Mouse (Mus musculus) stomach, embryonic 14.5 days (tissue): ENCODE measurements around the gene Gm11037. TPM values are rescaled to one million over a fixed set of nuclear protein-coding genes. Genes with fewer than 3 reads are reported as not detected.

Experiments used
- ATAC-seq: fragments of 200-750 bp; cut with Nextera tagmentation; 2 replicates; pipeline ENCODE4 v1.8.0; 2017; ENCODE audit warnings: low read depth, moderate TSS enrichment; ENCODE audit not compliant: insufficient number of reproducible peaks, insufficient read depth, low FRiP score
- H3K27ac ChIP-seq: fragments of 300-500 bp; sonication (generic); 2 replicates; pipeline ENCODE4 v1.5.1; 2014; ENCODE audit warnings: mild to moderate bottlenecking, low read length, moderate library complexity, mixed read lengths
- H3K27me3 ChIP-seq: fragments of 300-500 bp; sonication (generic); 2 replicates; pipeline ENCODE4 v1.6.1; 2014; ENCODE audit warnings: low read length, control low read depth, mixed read lengths; ENCODE audit not compliant: control insufficient read depth, insufficient read depth
- H3K36me3 ChIP-seq: fragments of 300-500 bp; sonication (generic); 2 replicates; pipeline ENCODE4 v1.6.1; 2014; ENCODE audit warnings: mild to moderate bottlenecking, control low read depth, low read length, moderate library complexity, mixed read lengths; ENCODE audit not compliant: control insufficient read depth, insufficient read depth
- H3K4me1 ChIP-seq: fragments of 300-500 bp; sonication (generic); 2 replicates; pipeline ENCODE4 v1.6.1; 2014; ENCODE audit warnings: low read length, control low read depth, mixed read lengths; ENCODE audit not compliant: control insufficient read depth, insufficient read depth
- H3K4me2 ChIP-seq: fragments of 300-500 bp; sonication (generic); replicated peaks from 2 replicates; pipeline ENCODE4 v1.6.1; 2014; ENCODE audit warnings: low read depth, low read length, control low read depth
- H3K4me3 ChIP-seq: fragments of 300-500 bp; sonication (generic); 2 replicates; pipeline ENCODE4 v1.5.1; 2014; ENCODE audit warnings: low read depth, low read length, control low read depth
- H3K9ac ChIP-seq: fragments of 300-500 bp; sonication (generic); replicated peaks from 2 replicates; pipeline ENCODE4 v1.6.1; 2014; ENCODE audit warnings: low read depth, mild to moderate bottlenecking, control low read depth, low read length, moderate library complexity, mixed read lengths
- H3K9me3 ChIP-seq: fragments of 300-500 bp; sonication (generic); 2 replicates; pipeline ENCODE4 v1.6.1; 2016; ENCODE audit warnings: low read depth, low read length, control low read depth; ENCODE audit not compliant: control insufficient read depth
- WGBS: fragments of 180-500 bp; shearing (Covaris S2); extraction: QIAGEN DNeasy Blood & Tissue Kit; methylation state at CpG from one replicate; pipeline ENCODE4 v1.1.7; 2014; 5-methylcytosine and 5-hydroxymethylcytosine counted together
- polyA plus RNA-seq: library from polyadenylated mRNA; unstranded; fragments of >200 nt; fragmentation: Nextera tagmentation; extraction: Ambion mirVana; gene quantifications from 2 replicates; pipeline ENCODE4 v1.2.1, GENCODE M21; 2014

The Gm11037 gene
- polyA plus RNA-seq, 1 experiment from 2014 or later: not detected

GRCm38 (mm10) chr2:131132111-131132888, 997 bp upstream of the Gm11037 start:
- Histone ChIP-seq H3K27ac (no peak overlapping the region), H3K27me3 (no peaks in the 10 kb centered on the region), H3K36me3 (peaks cover 23% of the 10 kb centered on the region), H3K4me2 (no peak overlapping the region), H3K9me3 (no peaks in the 10 kb centered on the region), H3K4me1 (peaks cover 16% of the 10 kb centered on the region), H3K4me3 (no peak overlapping the region), H3K9ac (no peak overlapping the region)
- 86% methylated on average over 10 of the region's 10 CpGs for WGBS
- ATAC-seq: no peak

- Histone ChIP-seq H3K4me1 (peaks cover 2% of the 10 kb centered on the region; the same call in 1 of the 2 replicates), H3K9me3 (no peaks in the 10 kb centered on the region), H3K27ac (peak overlapping the region; percentile 28; the same call in 1 of the 2 replicates), H3K27me3 (no peaks in the 10 kb centered on the region), H3K9ac (no peak overlapping the region), H3K4me3 (no peak overlapping the region), H3K4me2 (no peak overlapping the region), H3K36me3 (peaks cover 43% of the 10 kb centered on the region)
- ATAC-seq: no peak
- 60% methylated on average over 1 of the region's 1 CpGs for WGBS
Measured at GRCm38 (mm10) chr2:131134381-131134780, 1.1 kb downstream of the Gm11037 start.

GRCm38 (mm10) chr2:131134826-131135400, 1.6 kb downstream of the Gm11037 start:
- no peak overlapping the region for H3K4me2 ChIP-seq
- H3K36me3 ChIP-seq: peaks cover 44% of the 10 kb centered on the region
- 0 out of 2 replicates have a peak, but pooled peaks have one; percentile 24 for ATAC-seq
- H3K4me3 ChIP-seq: no peak overlapping the region
- H3K9me3 ChIP-seq: no peaks in the 10 kb centered on the region
- no peaks in the 10 kb centered on the region for H3K27me3 ChIP-seq
- WGBS: 79% methylated on average over 8 of the region's 8 CpGs
- H3K9ac ChIP-seq: no peak overlapping the region
- no peaks in the 10 kb centered on the region for H3K4me1 ChIP-seq
- H3K27ac ChIP-seq: peak overlapping the region; percentile 7; the same call in 1 of the 2 replicates

- Histone ChIP-seq H3K27me3 (no peaks in the 10 kb centered on the region), H3K36me3 (peaks cover 46% of the 10 kb centered on the region), H3K9ac (no peak overlapping the region), H3K4me3 (no peak overlapping the region), H3K27ac (no peak overlapping the region), H3K4me1 (no peaks in the 10 kb centered on the region), H3K9me3 (no peaks in the 10 kb centered on the region), H3K4me2 (no peak overlapping the region)
- peak; percentile 81; the same call in 1 of the 2 replicates for ATAC-seq
- 56% methylated on average over 11 of the region's 11 CpGs for WGBS
Measured at GRCm38 (mm10) chr2:131135521-131136139, 2.3 kb downstream of the Gm11037 start.

- no peak for ATAC-seq
- Histone ChIP-seq H3K4me3 (no peak overlapping the region), H3K27ac (no peak overlapping the region), H3K4me1 (no peaks in the 10 kb centered on the region), H3K27me3 (no peaks in the 10 kb centered on the region), H3K4me2 (no peak overlapping the region), H3K9ac (no peak overlapping the region), H3K9me3 (no peaks in the 10 kb centered on the region), H3K36me3 (peaks cover 50% of the 10 kb centered on the region)
- 73% methylated on average over 4 of the region's 4 CpGs for whole genome bisulfite sequencing
Measured at GRCm38 (mm10) chr2:131138296-131138695, 5.0 kb downstream of the Gm11037 start.

- H3K36me3 ChIP-seq: peaks cover 53% of the 10 kb centered on the region
- H3K4me3 ChIP-seq: no peak overlapping the region
- H3K9ac ChIP-seq: no peak overlapping the region
- H3K27me3 ChIP-seq: no peaks in the 10 kb centered on the region
- H3K9me3 ChIP-seq: no peaks in the 10 kb centered on the region
- H3K27ac ChIP-seq: no peak overlapping the region
- no peaks in the 10 kb centered on the region for H3K4me1 ChIP-seq
- ATAC-seq: no peak
- no peak overlapping the region for H3K4me2 ChIP-seq
- 88% methylated on average over 7 of the region's 7 CpGs for WGBS
Measured at GRCm38 (mm10) chr2:131138760-131139159, 5.5 kb downstream of the Gm11037 start.

GRCm38 (mm10) chr2:131139287-131139686, 6.0 kb downstream of the Gm11037 start:
- ATAC-seq: no peak

GRCm38 (mm10) chr2:131139886-131140532, 6.7 kb downstream of the Gm11037 start:
- no peak overlapping the region for H3K9ac ChIP-seq
- H3K27me3 ChIP-seq: no peaks in the 10 kb centered on the region
- no peak overlapping the region for H3K4me3 ChIP-seq
- no peak for ATAC-seq
- 35% methylated on average over 5 of the region's 5 CpGs for WGBS
- peaks cover 53% of the 10 kb centered on the region for H3K36me3 ChIP-seq
- H3K4me2 ChIP-seq: no peak overlapping the region
- no peaks in the 10 kb centered on the region for H3K9me3 ChIP-seq
- no peaks in the 10 kb centered on the region for H3K4me1 ChIP-seq
- peak overlapping the region; percentile 23; the same call in 1 of the 2 replicates for H3K27ac ChIP-seq

More at GRCm38 (mm10) chr2:131139287-131139686, 6.0 kb downstream of the Gm11037 start:
- H3K27me3 ChIP-seq: no peaks in the 10 kb centered on the region
- peaks cover 53% of the 10 kb centered on the region for H3K36me3 ChIP-seq
- no peaks in the 10 kb centered on the region for H3K4me1 ChIP-seq
- 83% methylated on average over 5 of the region's 5 CpGs for WGBS
- no peak overlapping the region for H3K4me3 ChIP-seq
- H3K9me3 ChIP-seq: no peaks in the 10 kb centered on the region
- H3K4me2 ChIP-seq: no peak overlapping the region
- no peak overlapping the region for H3K9ac ChIP-seq
- no peak overlapping the region for H3K27ac ChIP-seq
